Mouse (Mus musculus): ENCODE measurements at regions not wholly inside any gene's neighbourhood (a gene's known extent, or its start where the extent isn't known, plus 50 kb on each side); places are given as distances from the start of the nearest gene placed in this dataset.

- no peak for TF ChIP-seq MYOD1 (IDR thresholded peaks at IDR 0.05; ENCODE audit: control insufficient read depth in 1 of 3, insufficient read length in 2 of 3, low read depth in 2 of 3)
- no peak for TF ChIP-seq TCF3 (IDR thresholded peaks at IDR 0.05; ENCODE audit: insufficient read length, low read depth)
- no peak for TF ChIP-seq USF1 (IDR thresholded peaks at IDR 0.05; ENCODE audit: low read depth)
- TF ChIP-seq POLR2A (IDR thresholded peaks at IDR 0.05; ENCODE audit: insufficient read length, low read depth), result no peak
- no peak for TF ChIP-seq E2F4 (IDR thresholded peaks at IDR 0.05; ENCODE audit: insufficient read depth)
- TF ChIP-seq POLR2AphosphoS2 (IDR thresholded peaks at IDR 0.05; ENCODE audit: insufficient read length, low read depth), result no peak
- TF ChIP-seq SRF (IDR thresholded peaks at IDR 0.05; ENCODE audit: control insufficient read depth, insufficient read length, low read depth), result no peak
- no peak for TF ChIP-seq MAX (IDR thresholded peaks at IDR 0.05; ENCODE audit: low read depth)
Measured at GRCm38 (mm10) chr12:42100189-42100588, 614.0 kb upstream of the Lrrn3 start.
